Mouse (Mus musculus): ENCODE data around the gene Gjb3. TPM values are rescaled to one million over a fixed set of nuclear protein-coding genes. Genes with fewer than 3 reads are reported as not detected.
A peak's percentile ranks its signal among the peaks of the same experiment; 100 is the strongest.

The Gjb3 gene
- polyA plus RNA-seq, 1 experiment from 2014 or later: 0.75 TPM

DNA sequence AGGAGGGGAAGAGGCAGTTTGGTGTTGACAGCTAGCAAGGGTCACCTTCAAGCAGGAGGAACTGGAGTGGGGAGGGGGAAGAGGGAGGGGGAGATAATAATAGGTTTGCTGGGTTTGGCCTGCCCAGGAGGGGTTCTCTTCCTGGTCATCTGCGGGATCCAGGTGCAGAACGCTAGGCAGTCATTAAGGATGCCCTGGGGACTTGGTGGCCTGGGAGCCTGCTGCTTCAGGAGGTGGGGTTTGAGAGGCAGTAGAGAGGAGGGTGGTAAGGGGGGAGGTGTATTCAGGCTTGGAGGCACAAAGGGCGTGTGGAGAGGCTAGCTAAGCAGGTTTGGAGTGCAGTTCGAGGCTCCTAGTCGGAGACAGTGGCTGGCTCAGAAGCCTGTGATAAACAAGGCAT is 34.8 kb upstream of the Gjb3 start:
- Histone ChIP-seq H3K9me3 (ENCODE audit: control insufficient read depth, low read length) (no peaks in the 10 kb centered on the region), H3K9ac (ENCODE audit: low read length) (no peak overlapping the region), H3K4me1 (ENCODE audit: control insufficient read depth, insufficient read depth, low read length) (no peaks in the 10 kb centered on the region), H3K4me3 (ENCODE audit: low read depth, low read length) (no peak overlapping the region), H3K36me3 (ENCODE audit: control insufficient read depth, insufficient read depth, low read length) (no peaks in the 10 kb centered on the region), H3K27ac (ENCODE audit: low read depth, low read length) (no peak overlapping the region), H3K4me2 (no peak overlapping the region), H3K27me3 (ENCODE audit: control insufficient read depth, insufficient read depth, low read length) (no peaks in the 10 kb centered on the region)
- WGBS: 14% methylated on average over 5 of the region's 5 CpGs
- peak; percentile 39; the same call in 1 of the 2 replicates for ATAC-seq (ENCODE audit: low FRiP score)
- no peak for DNase-seq (ENCODE audit: low spot score, missing footprints)

DNA sequence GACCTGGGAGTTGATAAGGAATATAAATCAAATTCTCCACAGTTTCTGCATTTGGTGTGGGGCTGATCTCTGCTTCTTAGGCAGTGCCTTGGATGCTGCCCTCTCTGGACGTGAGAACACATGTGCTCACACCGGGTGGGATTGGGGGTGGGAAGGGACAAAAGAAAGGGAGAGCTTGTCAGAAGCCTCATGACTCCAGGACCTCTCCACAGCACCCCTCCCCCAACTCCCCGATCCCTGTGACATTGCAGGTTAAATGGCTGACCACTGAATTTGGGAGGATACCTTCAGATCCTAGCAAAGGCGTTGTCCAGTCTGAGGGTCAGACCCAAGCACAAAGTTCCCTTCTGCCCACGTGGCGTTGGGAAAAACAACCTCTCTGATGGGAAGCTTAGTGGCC is 33.8 kb upstream of the Gjb3 start:
- no peak overlapping the region for H3K27ac ChIP-seq (ENCODE audit: low read depth, low read length)
- no peaks in the 10 kb centered on the region for H3K36me3 ChIP-seq (ENCODE audit: control insufficient read depth, insufficient read depth, low read length)
- H3K4me2 ChIP-seq: no peak overlapping the region
- no peaks in the 10 kb centered on the region for H3K27me3 ChIP-seq (ENCODE audit: control insufficient read depth, insufficient read depth, low read length)
- H3K4me1 ChIP-seq (ENCODE audit: control insufficient read depth, insufficient read depth, low read length): no peaks in the 10 kb centered on the region
- DNase-seq (ENCODE audit: low spot score, missing footprints): no peak
- no peak overlapping the region for H3K9ac ChIP-seq (ENCODE audit: low read length)
- WGBS: 69% methylated on average over 6 of the region's 6 CpGs
- ATAC-seq (ENCODE audit: low FRiP score): no peak
- H3K4me3 ChIP-seq (ENCODE audit: low read depth, low read length): no peak overlapping the region
- no peaks in the 10 kb centered on the region for H3K9me3 ChIP-seq (ENCODE audit: control insufficient read depth, low read length)

DNA sequence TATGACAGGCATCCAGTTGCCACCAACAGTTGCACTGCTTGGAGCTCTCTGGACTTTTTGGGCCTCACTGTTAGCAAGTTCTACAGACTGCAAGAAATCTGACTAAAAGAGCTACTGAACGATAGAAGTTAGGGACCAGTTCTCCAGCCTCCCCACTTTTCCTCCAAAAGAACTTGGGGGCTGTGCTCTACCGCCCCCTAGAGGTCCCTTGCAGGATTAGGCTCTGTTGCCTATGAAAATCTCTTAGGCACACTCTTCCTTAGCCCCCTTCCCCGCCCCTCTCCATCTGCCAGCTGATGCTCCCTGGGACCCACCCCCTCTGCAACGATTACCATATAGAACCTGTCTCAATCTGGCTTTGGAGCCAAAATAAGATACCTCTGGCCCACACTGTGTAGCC is 32.7 kb upstream of the Gjb3 start:
- Histone ChIP-seq H3K36me3 (ENCODE audit: control insufficient read depth, insufficient read depth, low read length) (no peaks in the 10 kb centered on the region), H3K27ac (ENCODE audit: low read depth, low read length) (no peak overlapping the region), H3K27me3 (ENCODE audit: control insufficient read depth, insufficient read depth, low read length) (no peaks in the 10 kb centered on the region), H3K4me2 (no peak overlapping the region), H3K4me3 (ENCODE audit: low read depth, low read length) (no peak overlapping the region), H3K9ac (ENCODE audit: low read length) (no peak overlapping the region), H3K9me3 (ENCODE audit: control insufficient read depth, low read length) (no peaks in the 10 kb centered on the region), H3K4me1 (ENCODE audit: control insufficient read depth, insufficient read depth, low read length) (no peaks in the 10 kb centered on the region)
- DNase-seq (ENCODE audit: low spot score, missing footprints): no peak
- 66% methylated on average over 4 of the region's 4 CpGs for WGBS
- ATAC-seq (ENCODE audit: low FRiP score): no peak

DNA sequence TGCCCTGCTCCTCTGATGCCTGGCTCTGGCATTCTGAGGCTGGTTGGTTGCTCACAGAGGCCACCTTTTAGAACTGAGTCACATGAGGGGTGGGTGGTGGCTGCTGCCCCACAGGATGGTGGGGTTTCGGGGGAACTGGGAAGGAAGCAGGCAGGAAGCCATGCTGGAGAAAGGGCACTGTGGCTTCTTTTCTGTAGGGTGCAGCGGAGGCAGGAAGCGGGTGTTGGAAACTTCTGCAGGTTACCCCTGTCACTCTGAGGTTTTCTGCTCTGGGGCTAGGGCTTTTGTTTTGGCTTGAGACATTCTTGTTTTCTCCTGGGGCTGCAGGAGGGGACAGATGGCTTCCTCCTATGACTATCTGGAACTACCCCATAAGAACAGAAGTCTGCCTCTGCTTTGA is 31.9 kb upstream of the Gjb3 start:
- Histone ChIP-seq H3K9ac (ENCODE audit: low read length) (no peak overlapping the region), H3K36me3 (ENCODE audit: control insufficient read depth, insufficient read depth, low read length) (no peaks in the 10 kb centered on the region), H3K9me3 (ENCODE audit: control insufficient read depth, low read length) (no peaks in the 10 kb centered on the region), H3K4me2 (no peak overlapping the region), H3K27ac (ENCODE audit: low read depth, low read length) (no peak overlapping the region), H3K27me3 (ENCODE audit: control insufficient read depth, insufficient read depth, low read length) (no peaks in the 10 kb centered on the region), H3K4me1 (ENCODE audit: control insufficient read depth, insufficient read depth, low read length) (no peaks in the 10 kb centered on the region), H3K4me3 (ENCODE audit: low read depth, low read length) (no peak overlapping the region)
- 96% methylated on average over 3 of the region's 3 CpGs for WGBS
- ATAC-seq (ENCODE audit: low FRiP score) (no peak), DNase-seq (ENCODE audit: low spot score, missing footprints) (no peak)

DNA sequence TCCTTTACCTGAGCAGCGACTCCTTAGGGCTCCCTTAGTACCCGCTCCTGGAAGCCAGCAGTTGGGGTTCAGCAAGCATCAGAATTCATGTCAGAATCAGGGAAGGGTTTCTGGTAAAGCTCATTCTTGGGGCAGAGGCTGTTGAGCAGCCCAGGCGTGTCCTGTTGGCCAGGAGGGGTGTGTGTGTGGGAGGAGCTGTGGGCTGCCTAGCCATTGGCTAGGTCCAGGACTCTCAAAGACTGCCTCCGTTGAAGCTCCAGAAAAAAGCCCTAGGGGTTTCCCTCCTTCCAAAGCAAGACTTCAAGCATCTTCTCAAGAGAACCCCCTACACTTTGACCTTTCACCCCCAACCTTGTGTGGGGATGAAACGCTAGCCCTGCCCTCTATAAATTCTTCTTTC is 27.4 kb upstream of the Gjb3 start, which contains the start of gene Gjb5:
Gene Gjb5, minus strand, starts transcription at position 164 of the 400 bp plus-strand sequence.
- H3K27ac ChIP-seq (ENCODE audit: low read depth, low read length): no peak within 1 kb of the TSS
- no peak for DNase-seq (ENCODE audit: low spot score, missing footprints)
- no peaks in the 10 kb centered on the region for H3K4me1 ChIP-seq (ENCODE audit: control insufficient read depth, insufficient read depth, low read length)
- no peak within 1 kb of the TSS for H3K4me2 ChIP-seq
- no peaks in the 10 kb centered on the region for H3K27me3 ChIP-seq (ENCODE audit: control insufficient read depth, insufficient read depth, low read length)
- ATAC-seq (ENCODE audit: low FRiP score): no peak
- 26% methylated on average over 5 of the region's 5 CpGs for WGBS
- H3K4me3 ChIP-seq (ENCODE audit: low read depth, low read length): no peak within 1 kb of the TSS
- H3K9ac ChIP-seq (ENCODE audit: low read length): no peak within 1 kb of the TSS
- H3K36me3 ChIP-seq (ENCODE audit: control insufficient read depth, insufficient read depth, low read length): no peaks in the 10 kb centered on the region
- H3K9me3 ChIP-seq (ENCODE audit: control insufficient read depth, low read length): no peaks in the 10 kb centered on the region

DNA sequence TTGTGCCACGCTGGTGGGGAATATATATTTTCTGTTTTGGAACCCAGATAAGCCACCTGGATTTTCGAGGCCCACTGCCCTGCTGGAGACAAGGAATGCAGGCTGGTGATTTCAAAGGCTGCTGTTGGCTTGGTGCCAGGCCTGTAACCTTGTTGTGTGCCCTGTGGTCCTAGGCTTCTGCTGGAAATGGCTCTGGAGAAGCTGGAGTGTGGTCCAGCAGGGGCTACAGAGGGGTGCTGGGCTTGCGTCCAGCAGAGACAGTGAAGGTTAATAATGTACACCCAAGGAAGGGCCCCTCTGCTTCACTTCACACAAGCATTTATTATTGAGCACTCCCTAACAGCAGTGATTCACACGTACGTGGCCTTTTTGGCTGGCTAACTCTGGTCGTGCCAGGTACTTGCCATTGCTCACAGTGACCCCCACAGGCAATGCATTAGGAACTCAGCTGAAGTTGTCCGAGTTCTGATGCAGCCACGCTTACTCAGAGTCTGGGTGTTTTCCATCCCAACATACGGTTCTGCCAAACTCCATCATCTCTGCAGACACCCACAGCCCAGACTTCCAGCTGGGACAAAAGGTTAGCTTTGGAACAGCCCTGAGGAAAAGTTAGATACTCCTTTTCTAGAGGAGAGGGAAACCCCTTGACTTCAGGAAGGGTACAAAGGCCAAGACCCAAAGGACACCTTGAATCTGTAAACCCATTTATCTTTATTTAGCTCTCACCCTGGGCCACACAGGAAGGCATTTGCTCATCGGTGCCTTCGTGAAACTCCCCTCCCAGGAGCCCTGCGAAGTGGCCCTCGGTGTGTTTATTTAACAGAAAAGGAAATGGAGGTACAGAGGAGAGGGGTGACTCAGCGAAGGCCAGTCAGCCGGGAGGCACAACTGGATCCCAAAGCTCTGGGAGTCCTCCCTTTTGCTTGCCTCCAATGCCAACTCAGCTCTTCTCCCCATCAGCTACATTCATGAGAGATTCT is 24.2 kb upstream of the Gjb3 start:
- Histone ChIP-seq H3K9ac (ENCODE audit: low read length) (no peak overlapping the region), H3K4me2 (no peak overlapping the region), H3K4me3 (ENCODE audit: low read depth, low read length) (no peak overlapping the region), H3K27ac (ENCODE audit: low read depth, low read length) (no peak overlapping the region), H3K27me3 (ENCODE audit: control insufficient read depth, insufficient read depth, low read length) (no peaks in the 10 kb centered on the region), H3K4me1 (ENCODE audit: control insufficient read depth, insufficient read depth, low read length) (no peaks in the 10 kb centered on the region; the same call in 1 of the 2 replicates), H3K9me3 (ENCODE audit: control insufficient read depth, low read length) (no peaks in the 10 kb centered on the region), H3K36me3 (ENCODE audit: control insufficient read depth, insufficient read depth, low read length) (no peaks in the 10 kb centered on the region)
- ATAC-seq (ENCODE audit: low FRiP score) (no peak), DNase-seq (ENCODE audit: low spot score, missing footprints) (no peak)
- WGBS: 80% methylated on average over 15 of the region's 15 CpGs

DNA sequence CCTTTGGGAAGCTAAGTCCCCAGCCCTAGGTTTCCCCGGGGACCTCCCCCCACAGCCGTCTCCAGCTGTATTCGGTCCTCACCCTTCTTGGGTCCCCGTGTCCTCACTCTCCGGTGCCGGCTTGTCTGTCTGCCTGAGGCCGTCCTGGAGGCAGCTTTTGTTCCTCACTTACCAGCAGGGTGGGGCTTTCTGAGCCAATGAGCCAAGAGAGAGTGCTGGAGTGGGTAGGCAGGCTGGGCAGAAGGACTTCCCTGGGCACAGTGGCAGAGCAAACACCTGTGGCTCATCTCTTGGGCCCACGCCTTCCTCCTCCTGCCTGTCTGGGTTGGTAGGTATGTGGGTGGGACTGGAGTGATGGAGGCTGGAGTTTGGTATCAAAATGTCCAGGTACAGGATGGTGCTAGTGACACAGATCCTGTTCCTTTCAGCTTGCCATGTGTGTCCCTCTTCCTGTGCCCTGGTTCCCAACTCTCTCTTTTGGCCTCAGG is 23.4 kb upstream of the Gjb3 start, which contains the start of gene Gjb4:
Gene Gjb4, minus strand, starts transcription at position 131 of the 488 bp plus-strand sequence.
- H3K4me2 ChIP-seq: no peak within 1 kb of the TSS
- no peaks in the 10 kb centered on the region for H3K9me3 ChIP-seq (ENCODE audit: control insufficient read depth, low read length)
- H3K4me1 ChIP-seq (ENCODE audit: control insufficient read depth, insufficient read depth, low read length): no peaks in the 10 kb centered on the region; the same call in 1 of the 2 replicates
- H3K27me3 ChIP-seq (ENCODE audit: control insufficient read depth, insufficient read depth, low read length): no peaks in the 10 kb centered on the region
- no peak within 1 kb of the TSS for H3K4me3 ChIP-seq (ENCODE audit: low read depth, low read length)
- H3K27ac ChIP-seq (ENCODE audit: low read depth, low read length): no peak within 1 kb of the TSS
- DNase-seq (ENCODE audit: low spot score, missing footprints) (no peak), ATAC-seq (ENCODE audit: low FRiP score) (no peak)
- no peak within 1 kb of the TSS for H3K9ac ChIP-seq (ENCODE audit: low read length)
- WGBS: 32% methylated on average over 8 of the region's 8 CpGs
- H3K36me3 ChIP-seq (ENCODE audit: control insufficient read depth, insufficient read depth, low read length): no peaks in the 10 kb centered on the region

DNA sequence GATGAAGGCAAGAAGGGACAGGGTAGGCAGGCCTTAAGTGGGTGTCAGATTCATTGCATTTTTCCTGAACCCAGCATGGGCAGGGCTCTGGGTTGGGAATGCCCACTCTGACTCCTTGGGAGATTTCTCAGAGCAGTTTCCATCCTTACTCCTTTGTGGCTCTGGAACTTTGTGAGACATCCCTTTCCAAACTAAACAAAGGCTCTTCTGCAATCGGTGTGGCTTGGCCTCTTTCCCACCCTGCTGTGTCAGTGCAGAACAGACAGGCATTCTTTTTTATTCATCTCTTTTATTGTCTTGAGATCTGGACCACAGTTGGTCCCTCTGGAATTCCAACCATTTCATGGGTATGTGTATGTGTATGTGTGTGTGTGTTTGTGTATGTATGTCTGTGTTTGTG is 21.9 kb upstream of the Gjb3 start:
- DNase-seq (ENCODE audit: low spot score, missing footprints) (no peak), ATAC-seq (ENCODE audit: low FRiP score) (no peak)
- Histone ChIP-seq H3K9ac (ENCODE audit: low read length) (no peak overlapping the region), H3K9me3 (ENCODE audit: control insufficient read depth, low read length) (no peaks in the 10 kb centered on the region), H3K36me3 (ENCODE audit: control insufficient read depth, insufficient read depth, low read length) (no peaks in the 10 kb centered on the region), H3K4me1 (ENCODE audit: control insufficient read depth, insufficient read depth, low read length) (no peaks in the 10 kb centered on the region; the same call in 1 of the 2 replicates), H3K4me2 (no peak overlapping the region), H3K4me3 (ENCODE audit: low read depth, low read length) (no peak overlapping the region), H3K27me3 (ENCODE audit: control insufficient read depth, insufficient read depth, low read length) (no peaks in the 10 kb centered on the region), H3K27ac (ENCODE audit: low read depth, low read length) (no peak overlapping the region)
- 50% methylated on average over 1 of the region's 1 CpGs for WGBS

DNA sequence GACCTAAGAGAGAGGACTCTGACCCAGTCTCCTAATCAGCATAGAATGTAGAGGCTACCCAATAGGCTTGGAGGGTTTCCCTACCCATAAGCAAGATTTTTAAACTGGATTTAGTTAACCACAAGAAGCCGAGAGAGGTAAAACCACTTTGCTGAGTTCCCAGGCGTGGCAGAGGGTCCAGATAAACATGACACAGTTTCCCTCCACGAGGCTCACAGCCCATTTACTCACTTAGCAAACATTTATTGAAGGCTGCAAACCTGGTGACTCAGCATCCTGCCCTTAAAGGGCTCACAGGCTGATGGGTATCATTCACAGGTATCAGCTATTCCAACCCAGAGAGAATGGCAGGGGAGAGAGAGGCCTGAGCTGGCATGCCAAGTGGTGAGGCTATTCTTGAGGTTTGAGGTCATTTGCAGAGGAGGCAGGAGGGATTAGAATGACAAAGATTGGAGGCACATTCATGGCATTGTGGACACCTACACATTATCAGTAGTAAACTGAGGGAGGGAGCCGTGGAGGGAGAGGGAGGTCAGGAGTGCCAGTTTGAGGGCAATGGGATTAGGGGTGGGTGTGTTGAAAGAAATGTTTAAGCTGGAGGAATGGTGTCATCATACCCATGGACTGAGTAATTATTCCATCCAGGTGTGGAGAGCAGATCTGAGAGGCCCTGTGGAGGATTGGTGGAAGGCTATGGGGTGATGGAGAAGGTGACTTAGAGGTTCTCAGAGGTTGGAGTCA is 19.1 kb upstream of the Gjb3 start:
- DNase-seq (ENCODE audit: low spot score, missing footprints): no peak
- H3K4me2 ChIP-seq: no peak overlapping the region
- no peaks in the 10 kb centered on the region for H3K9me3 ChIP-seq (ENCODE audit: control insufficient read depth, low read length)
- no peaks in the 10 kb centered on the region for H3K27me3 ChIP-seq (ENCODE audit: control insufficient read depth, insufficient read depth, low read length)
- H3K36me3 ChIP-seq (ENCODE audit: control insufficient read depth, insufficient read depth, low read length): no peaks in the 10 kb centered on the region
- WGBS: 59% methylated on average over 4 of the region's 4 CpGs
- no peaks in the 10 kb centered on the region; the same call in 1 of the 2 replicates for H3K4me1 ChIP-seq (ENCODE audit: control insufficient read depth, insufficient read depth, low read length)
- no peak overlapping the region for H3K4me3 ChIP-seq (ENCODE audit: low read depth, low read length)
- no peak for ATAC-seq (ENCODE audit: low FRiP score)
- H3K27ac ChIP-seq (ENCODE audit: low read depth, low read length): no peak overlapping the region
- H3K9ac ChIP-seq (ENCODE audit: low read length): no peak overlapping the region
